In the genomic region with DNA sequence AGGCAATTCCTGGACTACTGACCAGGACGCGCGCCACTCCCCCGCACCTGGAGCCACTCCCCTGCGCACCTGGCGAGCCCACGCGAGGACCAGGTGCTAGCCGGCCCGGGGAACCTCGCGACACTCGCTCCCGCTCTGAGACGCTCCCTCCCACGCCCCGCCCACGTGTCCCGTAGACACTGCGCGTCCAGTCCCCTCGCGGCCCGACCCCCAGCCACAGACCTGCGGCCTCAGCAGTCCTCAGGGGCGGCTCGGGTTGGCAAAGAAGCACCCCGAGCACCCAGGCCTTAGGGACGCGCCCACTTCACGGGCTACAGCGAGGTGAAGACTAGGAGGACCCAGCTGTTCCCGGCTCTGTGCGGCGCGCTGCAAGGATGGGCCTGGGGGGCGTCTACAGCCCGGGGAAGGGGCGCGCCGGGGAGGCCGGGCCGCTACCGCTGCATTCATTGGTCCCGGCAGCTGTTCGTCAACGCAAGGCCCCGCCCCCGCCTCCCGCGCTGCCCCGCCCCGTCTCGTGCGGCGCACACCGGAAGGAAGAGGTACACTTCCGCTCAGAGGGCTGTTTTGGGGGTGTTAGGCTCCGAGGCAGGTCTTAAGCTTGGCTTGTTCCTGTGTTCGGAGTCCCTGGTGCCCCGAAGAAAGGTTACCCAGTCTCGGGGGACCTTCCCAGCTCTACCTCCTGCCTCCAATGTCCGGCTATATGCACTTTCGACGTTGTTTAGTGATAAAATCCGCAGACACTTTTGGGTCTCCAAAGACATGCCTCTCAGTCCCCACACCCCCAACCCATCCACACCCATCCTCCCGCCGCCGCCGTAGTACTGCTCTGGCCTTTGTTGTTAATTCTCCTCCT, we compare ENCODE assay signal across 8 mouse cellular contexts. TPM values are rescaled to one million over a fixed set of nuclear protein-coding genes. Genes with fewer than 3 reads are reported as not detected.
DNase-seq lines count a peak whose midpoint lies in the region; ATAC-seq lines count a peak whose summit lies in the region.

A gene (minus strand): TSS at position 422 of the 853 bp plus-strand sequence.

- peak within 1 kb of the TSS; percentile 87 for H3K9ac ChIP-seq in hindbrain, embryonic 14.5 days

- H3K36me3 ChIP-seq in hindbrain, embryonic 14.5 days (replicated peaks; ENCODE audit: control insufficient read depth, insufficient read depth), result peaks cover 24% of the 10 kb centered on the region

- H3K27me3 ChIP-seq in hindbrain, embryonic 14.5 days (ENCODE audit: control insufficient read depth, insufficient read depth, low read length), result no peaks in the 10 kb centered on the region

- H3K4me3 ChIP-seq in hindbrain, embryonic 14.5 days (replicated peaks; ENCODE audit: low read length), result peak within 1 kb of the TSS; percentile 93

- under 1% methylated on average over 60 of the region's 70 CpGs for whole genome bisulfite sequencing in hindbrain, embryonic 14.5 days

- DNase-seq in WW6 (ENCODE audit: low read depth, low spot score), result peak; percentile 62
- peak; percentile 92 to 93 for DNase-seq in cerebellum, postnatal 25 days
- DNase-seq in frontal cortex, postnatal 25 days (ENCODE audit: low spot score in 2 of 2), result peak; percentile 73 to 83
- peak; percentile 89 for DNase-seq in hindbrain, embryonic 14.5 days (ENCODE audit: low spot score)
- peak; percentile 68 for DNase-seq in left cerebral cortex, adult 11 months (ENCODE audit: low spot score)
- peak; percentile 86 for DNase-seq in lung, postnatal 36 days
- DNase-seq in retina, postnatal 1 day, result peak; percentile 91
- DNase-seq in urinary bladder, adult 18-20 months (ENCODE audit: low spot score in 2 of 2), result peak; percentile 85 to 95

- H3K4me2 ChIP-seq in hindbrain, embryonic 14.5 days (replicated peaks), result peak within 1 kb of the TSS; percentile 96

- peaks cover 10% of the 10 kb centered on the region for H3K4me1 ChIP-seq in hindbrain, embryonic 14.5 days (replicated peaks; ENCODE audit: control insufficient read depth, insufficient read depth, low read length)

- ATAC-seq in hindbrain, embryonic 14.5 days (ENCODE audit: low FRiP score), result peak; percentile 99

- no peaks in the 10 kb centered on the region for H3K9me3 ChIP-seq in hindbrain, embryonic 14.5 days (ENCODE audit: control insufficient read depth, low read length)

- peak within 1 kb of the TSS; percentile 63 for H3K27ac ChIP-seq in hindbrain, embryonic 14.5 days

RNA-seq across cellular contexts. Expression of the gene that starts here (rescaled TPM):
- polyA plus RNA-seq in hindbrain, embryonic 14.5 days (2014; fragmentation: Nextera tagmentation; extraction: Ambion mirVana), result 57.5 and 61.0 TPM in 2 replicates

Comparison
In these comparisons a context has a peak if more than half of its experiments do, and no peak if none do; other contexts are left out.
1. Peak in every context shown above with its lines: DNase-seq, ATAC-seq, H3K4me3 ChIP-seq and H3K27ac ChIP-seq.